Mouse (Mus musculus) neural tube, embryonic 13.5 days (tissue): ENCODE measurements around the gene Lao1. TPM values are rescaled to one million over a fixed set of nuclear protein-coding genes. Genes with fewer than 3 reads are reported as not detected.
"Not testable (repeated sequence)": the region's sequence is repeated elsewhere in the genome, so short reads cannot be mapped to it uniquely, and the experiment has no call there.

ENCODE experiments used
- ATAC-seq: fragments of 200-750 bp; cut with Nextera tagmentation; 2 replicates; pipeline ENCODE4 v1.8.0; 2017; ENCODE audit warnings: low read depth, mild to moderate bottlenecking, moderate TSS enrichment, moderate library complexity
- H3K27ac ChIP-seq: fragments of 300-500 bp; sonication (generic); replicated peaks from 2 replicates; pipeline ENCODE4 v1.5.1; 2015; ENCODE audit warnings: moderate library complexity, mild to moderate bottlenecking, inconsistent platforms
- H3K27me3 ChIP-seq: fragments of 300-500 bp; sonication (generic); 2 replicates; pipeline ENCODE4 v1.6.1; 2015; ENCODE audit warnings: mild to moderate bottlenecking, inconsistent platforms
- H3K36me3 ChIP-seq: fragments of 300-500 bp; sonication (generic); 2 replicates; pipeline ENCODE4 v1.6.1; 2015; ENCODE audit warnings: mild to moderate bottlenecking, inconsistent platforms
- H3K4me1 ChIP-seq: fragments of 300-500 bp; sonication (generic); replicated peaks from 2 replicates; pipeline ENCODE4 v1.6.1; 2015; ENCODE audit warnings: inconsistent platforms
- H3K4me2 ChIP-seq: fragments of 300-500 bp; sonication (generic); 2 replicates; pipeline ENCODE4 v1.6.1; 2015; ENCODE audit warnings: inconsistent platforms, mild to moderate bottlenecking, moderate library complexity
- H3K4me3 ChIP-seq: fragments of 300-500 bp; sonication (generic); 2 replicates; pipeline ENCODE4 v1.5.1; 2015; ENCODE audit warnings: mild to moderate bottlenecking, inconsistent platforms
- H3K9ac ChIP-seq: fragments of 300-500 bp; sonication (generic); 2 replicates; pipeline ENCODE4 v1.6.1; 2015; ENCODE audit warnings: moderate library complexity, mild to moderate bottlenecking, inconsistent platforms
- H3K9me3 ChIP-seq: fragments of 300-500 bp; sonication (generic); 2 replicates; pipeline ENCODE4 v1.6.1; 2016; ENCODE audit warnings: inconsistent platforms
- WGBS: fragments of 180-500 bp; shearing (Covaris S2); methylation state at CpG from one replicate; pipeline ENCODE4 v1.1.7; 2015; 5-methylcytosine and 5-hydroxymethylcytosine counted together
- polyA plus RNA-seq: library from polyadenylated mRNA; unstranded; fragments of >200 nt; fragmentation: Nextera tagmentation; extraction: Ambion mirVana; gene quantifications from 2 replicates; pipeline ENCODE4 v1.2.1, GENCODE M21; 2015

The Lao1 gene
- not detected in 2 replicates for polyA plus RNA-seq

- Histone ChIP-seq H3K27me3 (no peaks in the 10 kb centered on the region), H3K4me2 (no peak within 1 kb of the TSS), H3K4me1 (no peaks in the 10 kb centered on the region), H3K4me3 (no peak within 1 kb of the TSS), H3K9me3 (no peaks in the 10 kb centered on the region), H3K27ac (no peak within 1 kb of the TSS), H3K36me3 (no peaks in the 10 kb centered on the region), H3K9ac (no peak within 1 kb of the TSS)
- WGBS, result 85% methylated on average over 2 of the region's 2 CpGs
- no peak for ATAC-seq
Observed at GRCm38 (mm10) chr4:118961141-118961628, at the start of gene Lao1. Gene Lao1, plus strand, starts transcription at chr4:118961578.

GRCm38 (mm10) chr4:118917365-118917764, 44.0 kb upstream of the Lao1 start, which contains the start of gene Olfr1329:
Gene Olfr1329, minus strand, starts transcription at chr4:118917465.
- H3K27ac ChIP-seq, H3K4me2 ChIP-seq, H3K4me3 ChIP-seq, H3K27me3 ChIP-seq, H3K36me3 ChIP-seq, H3K9me3 ChIP-seq, H3K4me1 ChIP-seq, H3K9ac ChIP-seq, ATAC-seq: not testable (repeated sequence)
- 57% methylated on average over 2 of the region's 2 CpGs for WGBS

GRCm38 (mm10) chr4:118931326-118931725, 30.1 kb upstream of the Lao1 start:
- not testable (repeated sequence) for ATAC-seq, H3K9ac ChIP-seq, H3K4me3 ChIP-seq, H3K4me2 ChIP-seq, H3K36me3 ChIP-seq, H3K9me3 ChIP-seq, H3K27me3 ChIP-seq, H3K27ac ChIP-seq, H3K4me1 ChIP-seq
- WGBS, result 71% methylated on average over 3 of the region's 3 CpGs

- H3K9ac ChIP-seq, result no peak within 1 kb of the TSS
- no peak within 1 kb of the TSS for H3K4me2 ChIP-seq
- H3K27ac ChIP-seq, result no peak within 1 kb of the TSS
- H3K4me3 ChIP-seq, result no peak within 1 kb of the TSS
- H3K9me3 ChIP-seq, result no peaks in the 10 kb centered on the region
- no peaks in the 10 kb centered on the region for H3K36me3 ChIP-seq
- H3K4me1 ChIP-seq, result no peaks in the 10 kb centered on the region
- no peak for ATAC-seq
- WGBS, result 63% methylated on average over 2 of the region's 2 CpGs
- no peaks in the 10 kb centered on the region for H3K27me3 ChIP-seq
Observed at GRCm38 (mm10) chr4:118938512-118938911, 22.9 kb upstream of the Lao1 start, which contains the start of gene Olfr1328. Gene Olfr1328, minus strand, starts transcription at chr4:118938612.

- Histone ChIP-seq H3K4me1 (no peaks in the 10 kb centered on the region), H3K36me3 (no peaks in the 10 kb centered on the region), H3K4me3 (no peak overlapping the region), H3K27me3 (no peaks in the 10 kb centered on the region), H3K27ac (no peak overlapping the region), H3K4me2 (no peak overlapping the region), H3K9ac (no peak overlapping the region), H3K9me3 (no peaks in the 10 kb centered on the region)
- ATAC-seq, result no peak
- WGBS, result 94% methylated on average over 7 of the region's 7 CpGs
Observed at GRCm38 (mm10) chr4:118958812-118959211, 2.6 kb upstream of the Lao1 start.

GRCm38 (mm10) chr4:118967711-118968110, 6.3 kb downstream of the Lao1 start:
- Histone ChIP-seq H3K4me1 (no peaks in the 10 kb centered on the region), H3K4me2 (no peak overlapping the region), H3K36me3 (no peaks in the 10 kb centered on the region), H3K4me3 (no peak overlapping the region), H3K9ac (no peak overlapping the region), H3K9me3 (no peaks in the 10 kb centered on the region), H3K27me3 (no peaks in the 10 kb centered on the region), H3K27ac (no peak overlapping the region)
- no peak for ATAC-seq
- 93% methylated on average over 15 of the region's 15 CpGs for WGBS

- H3K4me2 ChIP-seq, result no peak overlapping the region
- H3K9me3 ChIP-seq, result no peaks in the 10 kb centered on the region
- no peaks in the 10 kb centered on the region for H3K4me1 ChIP-seq
- ATAC-seq, result no peak
- 73% methylated on average over 2 of the region's 2 CpGs for WGBS
- no peak overlapping the region for H3K4me3 ChIP-seq
- H3K9ac ChIP-seq, result no peak overlapping the region
- no peak overlapping the region for H3K27ac ChIP-seq
- H3K36me3 ChIP-seq, result no peaks in the 10 kb centered on the region
- no peaks in the 10 kb centered on the region for H3K27me3 ChIP-seq
Observed at GRCm38 (mm10) chr4:118973281-118973680, 11.9 kb downstream of the Lao1 start.

GRCm38 (mm10) chr4:118985291-118985690, 23.9 kb downstream of the Lao1 start:
- H3K9ac ChIP-seq, result no peak overlapping the region
- no peaks in the 10 kb centered on the region for H3K4me1 ChIP-seq
- no peak overlapping the region for H3K27ac ChIP-seq
- 78% methylated on average over 4 of the region's 4 CpGs for WGBS
- H3K9me3 ChIP-seq, result no peaks in the 10 kb centered on the region
- no peaks in the 10 kb centered on the region for H3K36me3 ChIP-seq
- no peak overlapping the region for H3K4me3 ChIP-seq
- H3K27me3 ChIP-seq, result no peaks in the 10 kb centered on the region
- no peak for ATAC-seq
- H3K4me2 ChIP-seq, result no peak overlapping the region

- Histone ChIP-seq H3K9ac (no peak overlapping the region), H3K27ac (no peak overlapping the region), H3K9me3 (no peaks in the 10 kb centered on the region), H3K36me3 (no peaks in the 10 kb centered on the region), H3K4me2 (no peak overlapping the region), H3K27me3 (no peaks in the 10 kb centered on the region), H3K4me3 (no peak overlapping the region), H3K4me1 (no peaks in the 10 kb centered on the region)
- 13% methylated on average over 3 of the region's 3 CpGs for WGBS
- ATAC-seq, result no peak
Observed at GRCm38 (mm10) chr4:118988535-118988934, 27.2 kb downstream of the Lao1 start.

- Histone ChIP-seq H3K36me3 (no peaks in the 10 kb centered on the region), H3K27me3 (no peaks in the 10 kb centered on the region), H3K4me2 (no peak overlapping the region), H3K4me3 (no peak overlapping the region), H3K27ac (no peak overlapping the region), H3K9me3 (peaks cover 3% of the 10 kb centered on the region), H3K4me1 (no peaks in the 10 kb centered on the region), H3K9ac (no peak overlapping the region)
- WGBS, result 27% methylated on average over 12 of the region's 12 CpGs
- ATAC-seq, result no peak
Observed at GRCm38 (mm10) chr4:118989331-118989730, 28.0 kb downstream of the Lao1 start.

GRCm38 (mm10) chr4:118991797-118992196, 30.4 kb downstream of the Lao1 start:
- no peak for ATAC-seq
- Histone ChIP-seq H3K4me2 (no peak overlapping the region), H3K36me3 (no peaks in the 10 kb centered on the region), H3K4me3 (no peak overlapping the region), H3K27me3 (no peaks in the 10 kb centered on the region), H3K27ac (no peak overlapping the region), H3K9ac (no peak overlapping the region), H3K9me3 (peaks cover 11% of the 10 kb centered on the region), H3K4me1 (no peaks in the 10 kb centered on the region)
- WGBS, result 33% methylated on average over 4 of the region's 4 CpGs

GRCm38 (mm10) chr4:118997127-118997542, 35.8 kb downstream of the Lao1 start:
- H3K27me3 ChIP-seq, result no peaks in the 10 kb centered on the region
- WGBS, result 93% methylated on average over 14 of the region's 14 CpGs
- no peak for ATAC-seq
- no peaks in the 10 kb centered on the region for H3K4me1 ChIP-seq
- H3K27ac ChIP-seq, result no peak overlapping the region
- H3K4me2 ChIP-seq, result no peak overlapping the region
- H3K9ac ChIP-seq, result no peak overlapping the region
- peaks cover 11% of the 10 kb centered on the region for H3K9me3 ChIP-seq
- no peaks in the 10 kb centered on the region for H3K36me3 ChIP-seq
- no peak overlapping the region for H3K4me3 ChIP-seq
